Mouse (Mus musculus): Measurements from ENCODE around the gene Plekhg4.
A peak's percentile ranks its signal among the peaks of the same experiment; 100 is the strongest.

The Plekhg4 gene

DNA sequence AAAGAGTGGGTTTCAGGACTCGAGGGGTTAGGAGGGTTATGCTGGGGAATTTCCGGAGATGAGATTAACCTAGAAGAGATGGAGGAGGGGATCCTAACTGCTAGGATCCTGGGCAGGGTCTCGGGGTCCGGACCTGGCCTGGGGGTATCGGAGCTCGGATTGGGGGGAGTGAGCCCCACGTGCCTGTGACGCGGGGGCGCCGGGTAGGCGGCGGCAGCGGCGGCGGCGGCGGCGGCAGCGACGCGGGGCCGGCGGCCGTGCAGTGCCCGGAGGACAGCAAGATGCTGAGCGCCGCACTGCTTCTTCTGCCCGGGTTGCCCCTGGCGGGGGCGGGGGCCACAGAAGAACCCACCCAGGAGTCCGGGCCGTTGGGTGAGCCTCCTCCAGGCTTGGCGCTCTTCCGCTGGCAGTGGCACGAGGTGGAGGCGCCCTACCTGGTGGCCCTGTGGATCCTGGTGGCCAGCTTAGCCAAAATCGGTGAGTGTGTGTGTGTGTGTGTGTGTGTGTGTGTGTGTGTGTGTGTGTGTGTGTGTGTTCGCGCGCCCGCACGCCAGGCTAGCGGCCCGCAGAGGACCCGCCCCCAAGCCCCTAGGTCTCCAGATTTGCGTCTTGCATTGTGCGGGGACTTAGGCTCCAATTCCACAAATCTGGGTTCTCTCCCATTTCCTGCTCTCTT is 23.8 kb upstream of the Plekhg4 start:
- DNase-seq: peak; percentile 54 to 65

DNA sequence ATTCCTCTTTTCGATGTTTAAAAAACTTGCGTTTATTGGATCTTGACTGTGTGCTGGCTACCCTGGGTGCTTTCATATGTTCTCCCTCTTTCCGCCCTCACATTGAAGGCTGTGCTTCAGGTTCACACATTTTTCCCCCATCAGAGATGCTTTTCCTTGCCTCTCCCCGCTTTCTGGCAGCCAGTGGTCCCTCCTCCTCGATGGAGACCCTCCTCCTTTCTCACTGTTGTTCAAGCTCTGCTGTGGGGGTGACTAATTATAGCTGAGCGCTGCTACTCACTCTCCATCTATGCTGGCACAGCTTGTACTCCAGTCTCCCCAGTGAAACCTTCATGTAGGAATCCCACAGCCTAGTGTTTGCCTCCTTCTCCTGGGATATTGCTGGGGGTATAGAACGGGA is 22.9 kb upstream of the Plekhg4 start:
- DNase-seq: peak in 1 of 2 experiments; percentile 34

DNA sequence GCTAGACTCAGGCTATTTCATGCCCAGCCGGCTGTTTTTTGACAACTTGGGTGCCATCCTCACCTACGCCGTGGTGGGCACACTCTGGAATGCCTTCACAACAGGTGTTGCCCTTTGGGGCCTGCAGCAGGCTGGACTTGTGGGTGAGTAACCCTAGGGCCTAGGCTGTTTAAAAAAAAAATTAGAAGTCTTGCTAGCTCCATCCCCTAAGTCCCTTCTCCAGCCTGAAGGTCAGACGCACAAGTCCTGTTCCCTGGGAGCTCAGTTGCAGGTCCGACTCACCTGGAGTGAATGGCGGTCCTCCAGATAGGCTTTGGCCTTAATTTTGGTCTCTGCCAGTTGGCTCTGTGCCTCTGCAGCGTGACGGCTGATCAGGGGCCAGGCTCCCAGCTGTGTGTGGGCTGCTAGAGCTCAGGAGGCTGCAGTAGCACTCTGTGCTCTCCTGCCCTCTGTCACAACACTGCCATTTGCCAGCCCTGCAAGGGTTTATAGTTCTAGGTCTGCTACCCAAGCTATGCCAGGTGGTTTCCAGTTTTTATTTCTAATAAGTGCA is 19.4 kb upstream of the Plekhg4 start:
- DNase-seq: peak; percentile 62 to 67

DNA sequence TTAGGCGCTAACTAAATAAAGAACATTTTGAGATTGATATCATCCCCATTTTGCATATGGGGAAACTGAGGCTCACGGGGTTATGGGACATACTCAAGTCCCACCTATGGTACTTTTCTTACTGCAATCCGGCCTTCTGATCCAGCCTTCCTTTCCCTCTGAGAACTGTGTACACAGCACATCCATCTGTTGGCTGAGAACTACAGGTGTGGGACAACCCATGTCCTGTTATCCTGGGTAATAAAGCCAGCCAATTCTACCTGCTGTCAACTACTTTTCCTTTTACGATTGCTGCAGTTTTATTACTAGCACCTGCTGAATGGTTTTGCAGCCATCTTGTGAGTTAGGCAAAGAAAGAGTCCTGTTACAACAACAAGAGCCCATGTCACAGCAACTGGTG is 18.5 kb upstream of the Plekhg4 start:
- no peak for DNase-seq

DNA sequence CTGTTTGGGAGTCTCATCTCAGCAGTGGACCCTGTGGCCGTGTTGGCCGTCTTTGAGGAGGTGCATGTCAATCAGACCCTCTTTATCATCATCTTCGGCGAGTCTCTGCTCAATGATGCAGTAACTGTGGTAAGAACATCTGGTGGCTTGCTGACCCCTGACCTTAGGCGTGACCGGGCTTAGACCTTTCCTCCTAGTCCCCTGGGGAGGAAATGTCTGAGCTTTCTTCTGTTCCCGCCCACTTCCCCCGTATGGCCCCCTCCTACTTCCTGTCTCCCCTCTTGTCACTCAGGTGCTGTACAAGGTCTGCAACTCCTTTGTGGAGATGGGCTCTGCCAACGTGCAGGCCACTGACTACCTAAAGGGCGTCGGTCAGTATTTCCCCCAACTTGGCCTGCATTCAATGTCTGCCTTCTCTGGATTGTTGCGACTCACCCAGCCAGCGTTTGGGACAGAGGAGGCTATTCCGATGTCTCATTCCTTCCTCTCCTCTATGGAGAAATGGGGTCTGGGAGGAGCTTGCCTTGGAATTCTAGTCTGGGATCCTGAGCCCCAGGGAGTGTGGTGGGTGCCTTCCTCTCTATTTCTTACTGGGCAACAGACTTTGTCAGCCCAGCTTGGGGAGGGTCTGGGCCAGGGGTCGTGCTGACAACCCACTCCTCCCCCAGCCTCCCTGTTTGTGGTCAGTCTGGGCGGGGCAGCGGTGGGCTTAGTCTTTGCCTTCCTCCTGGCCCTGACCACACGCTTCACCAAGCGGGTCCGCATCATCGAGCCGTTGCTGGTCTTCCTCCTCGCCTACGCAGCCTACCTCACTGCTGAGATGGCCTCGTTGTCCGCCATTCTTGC is 17.7 kb upstream of the Plekhg4 start:
- no peak for DNase-seq

DNA sequence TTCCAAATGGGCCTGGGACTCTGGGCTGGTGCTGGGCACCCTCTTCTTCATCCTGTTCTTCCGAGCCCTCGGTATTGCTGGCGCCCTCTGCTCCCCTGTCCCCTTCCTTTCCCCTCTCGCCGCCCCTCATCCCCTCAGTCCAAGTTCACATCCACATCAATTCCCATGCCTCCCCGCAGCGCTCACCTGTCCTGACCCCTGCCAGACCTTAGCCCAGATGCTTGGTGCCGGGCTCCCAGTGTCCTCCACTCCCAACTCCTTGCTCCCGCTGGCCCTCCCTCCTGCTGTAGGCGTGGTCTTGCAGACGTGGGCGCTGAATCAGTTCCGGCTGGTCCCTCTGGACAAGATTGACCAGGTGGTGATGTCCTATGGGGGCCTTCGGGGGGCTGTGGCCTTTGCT is 16.4 kb upstream of the Plekhg4 start:
- no peak for DNase-seq

DNA sequence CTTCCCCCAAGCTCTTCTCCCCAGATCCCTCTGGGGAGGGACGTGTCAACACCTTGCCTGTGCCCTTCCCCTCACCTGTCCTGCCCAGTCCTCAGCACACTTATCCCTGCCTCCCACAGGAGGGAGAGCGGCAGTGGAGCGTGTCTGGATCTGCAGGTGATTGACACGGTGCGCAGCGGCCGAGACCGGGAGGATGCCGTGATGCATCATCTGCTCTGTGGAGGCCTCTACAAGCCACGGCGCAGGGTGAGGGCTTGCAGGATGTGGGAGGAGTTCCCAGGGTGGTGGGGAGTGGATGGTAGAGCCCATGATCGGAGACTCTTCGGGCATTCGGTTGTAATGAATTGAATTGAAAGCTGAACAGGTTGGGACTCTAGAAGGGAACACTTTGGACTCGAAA is 13.9 kb upstream of the Plekhg4 start:
- no peak for DNase-seq

DNA sequence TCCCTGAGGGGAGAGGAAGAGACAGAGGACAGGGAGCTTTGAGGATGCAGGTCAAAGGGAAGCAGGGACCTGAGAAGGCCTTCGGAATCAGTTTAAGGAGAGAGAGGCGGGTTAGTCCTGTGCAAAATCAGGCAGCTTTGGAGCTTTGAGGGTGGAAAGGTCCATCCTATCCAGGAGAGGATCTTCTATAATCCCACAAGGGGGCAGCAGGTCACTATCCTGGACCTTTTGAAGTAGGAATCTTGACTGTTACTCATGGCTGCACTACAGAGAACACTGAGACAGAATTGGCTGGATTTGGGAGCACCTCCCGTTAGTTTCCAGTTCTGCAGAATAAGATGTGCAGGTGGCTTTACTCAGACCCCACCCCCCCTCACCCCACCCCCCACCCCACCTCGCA is 13.4 kb upstream of the Plekhg4 start:
- DNase-seq: no peak

DNA sequence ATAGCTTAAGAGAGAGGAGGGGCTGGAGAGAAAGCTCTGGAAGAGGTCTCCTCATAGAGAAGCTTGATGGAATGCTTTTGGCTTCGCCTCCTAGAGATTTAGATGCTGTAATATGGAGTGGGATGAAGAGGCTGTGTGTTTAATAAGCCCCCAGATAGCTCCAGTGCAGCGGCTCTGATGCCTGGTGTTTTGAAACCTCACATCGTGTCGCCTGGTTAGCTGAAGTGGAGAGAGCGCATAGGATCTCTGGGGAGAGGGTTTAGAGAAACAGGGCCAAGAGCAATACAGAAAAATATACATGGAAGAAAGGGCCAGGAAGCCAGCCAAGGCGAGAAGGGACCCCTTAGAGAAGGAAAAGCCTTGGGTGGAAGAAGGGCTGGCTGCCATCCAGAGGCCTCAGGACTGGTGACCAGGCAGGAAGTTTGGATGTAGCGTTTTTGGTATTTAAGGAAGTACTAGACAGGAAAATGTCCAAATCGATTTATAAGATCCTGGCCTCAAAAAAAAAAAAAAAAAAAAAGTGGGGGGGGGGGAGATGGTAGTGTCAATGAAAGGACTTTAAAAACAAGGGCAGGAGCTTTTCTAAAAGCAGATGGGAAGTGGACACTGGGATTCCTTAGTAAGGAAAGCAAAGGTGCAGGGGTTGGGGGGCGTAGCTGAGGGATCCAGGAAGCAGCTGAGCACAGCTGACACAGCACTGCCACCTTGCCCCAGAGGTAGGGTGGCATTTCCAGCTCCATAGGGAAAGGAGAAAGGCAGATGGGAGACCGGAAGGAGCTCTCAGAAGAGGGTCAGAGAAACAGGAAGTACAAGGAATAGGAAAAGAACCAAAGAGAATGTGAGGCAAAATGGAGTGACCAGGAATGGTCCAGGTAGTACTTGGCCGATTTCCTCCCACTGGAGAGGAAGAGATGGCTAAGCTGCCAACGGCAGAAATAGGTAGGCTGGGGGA is 11.0 kb upstream of the Plekhg4 start:
- DNase-seq: no peak

DNA sequence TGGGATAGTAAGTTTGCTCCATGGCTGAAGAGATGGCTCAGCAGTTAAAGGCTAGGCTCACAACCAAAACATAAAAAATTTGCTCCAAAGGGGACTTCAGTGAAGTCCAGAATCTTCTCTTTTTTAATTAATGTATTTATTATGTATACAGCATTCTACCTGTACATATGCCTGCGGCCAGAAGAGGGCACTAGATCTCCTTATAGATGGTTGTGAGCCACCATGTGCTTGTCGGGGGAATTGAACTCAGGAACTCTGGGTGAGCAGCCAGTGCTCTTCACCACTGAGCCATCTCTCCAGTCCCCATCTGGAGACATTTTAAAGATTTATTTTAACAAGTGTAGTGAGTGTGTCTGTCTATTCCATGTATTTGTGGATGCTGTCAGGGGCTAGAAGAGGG is 6.0 kb upstream of the Plekhg4 start:
- no peak for DNase-seq

DNA sequence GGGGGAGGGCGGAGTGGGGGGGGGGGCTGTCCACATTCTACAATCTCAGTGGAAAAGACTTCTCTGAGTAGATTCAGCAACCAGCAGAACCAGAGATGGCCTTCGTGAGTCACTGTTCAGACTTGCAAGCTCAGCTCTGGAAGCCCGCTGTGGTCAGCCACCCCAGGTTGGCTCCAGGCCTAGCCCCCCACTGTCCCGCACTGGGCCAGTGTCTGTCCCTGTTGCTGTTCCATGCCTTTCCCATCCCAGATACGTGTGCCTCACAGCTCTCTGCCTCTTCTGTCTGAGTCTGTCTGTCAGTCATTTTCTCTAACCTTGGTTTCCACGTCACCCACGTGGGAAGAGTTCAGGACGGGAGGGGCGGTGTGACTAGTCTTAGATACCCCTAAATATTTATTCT is 601 bp upstream of the Plekhg4 start:
- peak in 1 of 2 experiments; percentile 46 for DNase-seq

DNA sequence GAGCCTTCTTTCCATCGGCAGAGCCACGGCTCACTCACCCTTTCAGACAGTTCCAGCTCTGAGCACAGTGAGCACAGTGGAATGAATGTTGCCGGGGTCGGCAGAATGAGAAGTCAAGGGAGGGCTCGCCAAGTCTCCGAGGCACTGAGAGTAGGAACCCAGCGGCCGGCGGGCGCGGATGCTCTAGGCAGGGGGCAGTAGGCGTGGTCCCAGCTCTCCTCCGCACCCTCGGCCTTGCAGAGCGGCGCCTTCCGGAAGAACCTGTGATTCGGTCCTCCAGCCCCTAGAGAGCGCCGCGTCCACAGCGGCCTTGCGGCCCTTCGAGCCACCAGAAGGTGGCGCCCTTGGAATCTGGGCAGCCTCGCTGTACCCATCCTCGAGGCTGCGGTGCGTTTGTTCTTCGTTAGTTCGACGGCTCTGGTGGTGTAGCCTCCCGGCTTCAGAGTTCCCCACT is 1.5 kb downstream of the Plekhg4 start:
- peak in 1 of 2 experiments; percentile 39 for DNase-seq

DNA sequence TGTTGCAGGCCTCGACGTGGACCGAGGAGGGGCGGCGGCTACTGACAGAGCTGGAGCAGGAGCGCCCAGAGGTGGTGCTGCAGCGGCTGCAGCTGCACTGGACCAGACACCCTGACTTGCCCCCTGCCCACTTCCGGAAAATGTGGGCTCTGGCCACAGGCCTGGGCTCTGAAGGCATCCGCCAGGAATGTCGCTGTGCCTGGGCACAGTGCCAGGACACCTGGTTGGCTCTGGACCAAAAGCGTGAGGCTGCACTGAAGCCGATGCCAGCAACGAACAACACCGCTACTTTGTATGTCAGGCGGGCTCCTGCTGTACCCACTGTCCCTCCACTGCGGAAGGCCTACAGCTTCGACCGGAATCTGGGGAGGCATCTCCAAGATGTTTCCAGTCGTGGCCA is 5.6 kb downstream of the Plekhg4 start:
- DNase-seq: peak; percentile 43 to 58

DNA sequence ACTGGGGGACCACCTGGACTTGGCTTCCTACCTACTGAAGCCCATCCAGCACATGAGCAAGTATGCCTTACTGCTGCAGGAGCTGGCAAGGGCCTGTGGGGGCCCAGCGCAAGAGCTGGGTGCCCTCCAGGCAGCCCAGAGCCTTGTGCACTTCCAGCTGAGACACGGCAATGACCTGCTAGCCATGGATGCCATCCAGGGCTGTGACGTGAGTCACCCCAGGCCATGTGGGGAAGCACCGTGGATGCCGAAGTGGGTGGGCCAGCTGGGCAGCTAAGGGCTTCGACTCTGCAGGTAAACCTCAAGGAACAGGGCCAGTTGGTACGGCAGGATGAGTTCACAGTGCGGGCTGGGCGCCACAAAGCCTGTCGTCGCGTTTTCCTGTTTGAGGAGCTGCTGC is 7.2 kb downstream of the Plekhg4 start:
- no peak for DNase-seq

DNA sequence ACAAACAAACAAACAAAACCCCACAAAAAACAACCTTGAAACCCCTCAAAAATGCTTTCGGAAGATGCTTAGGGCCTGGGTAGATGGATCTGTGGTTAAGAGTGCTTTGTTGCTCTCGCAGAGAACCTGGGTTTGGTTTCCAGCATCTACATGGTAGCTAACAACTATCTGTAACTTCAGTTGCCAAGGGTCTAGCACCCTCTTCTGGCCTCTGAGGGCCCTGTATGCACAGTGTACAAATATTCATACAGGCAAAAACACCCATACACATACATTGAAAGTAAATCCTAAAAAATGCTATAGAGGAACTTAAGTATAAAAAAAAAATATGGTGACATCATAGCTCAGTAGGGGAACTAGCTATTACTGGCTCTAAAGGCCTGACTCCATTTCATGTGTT is 11.0 kb downstream of the Plekhg4 start:
- no peak for DNase-seq

DNA sequence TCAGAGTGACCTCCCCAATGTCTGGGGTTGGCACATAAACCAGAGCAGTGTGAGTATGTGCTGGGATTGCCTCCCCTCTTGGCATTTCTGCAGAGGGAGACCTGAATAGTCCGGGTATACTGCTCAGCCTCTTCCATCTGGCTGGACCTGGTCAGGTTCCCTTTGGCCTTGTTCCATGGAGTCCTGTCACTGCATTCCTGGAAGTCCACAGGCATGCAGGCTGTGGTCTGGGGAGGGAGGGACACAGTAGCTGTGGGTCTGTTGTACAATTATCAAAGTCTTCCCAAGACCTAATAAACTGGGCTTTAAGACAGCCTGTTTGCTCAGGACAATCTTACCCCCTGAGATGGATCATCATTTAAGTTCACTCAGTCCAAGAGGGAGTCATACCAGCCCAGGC is 14.1 kb downstream of the Plekhg4 start:
- no peak for DNase-seq

DNA sequence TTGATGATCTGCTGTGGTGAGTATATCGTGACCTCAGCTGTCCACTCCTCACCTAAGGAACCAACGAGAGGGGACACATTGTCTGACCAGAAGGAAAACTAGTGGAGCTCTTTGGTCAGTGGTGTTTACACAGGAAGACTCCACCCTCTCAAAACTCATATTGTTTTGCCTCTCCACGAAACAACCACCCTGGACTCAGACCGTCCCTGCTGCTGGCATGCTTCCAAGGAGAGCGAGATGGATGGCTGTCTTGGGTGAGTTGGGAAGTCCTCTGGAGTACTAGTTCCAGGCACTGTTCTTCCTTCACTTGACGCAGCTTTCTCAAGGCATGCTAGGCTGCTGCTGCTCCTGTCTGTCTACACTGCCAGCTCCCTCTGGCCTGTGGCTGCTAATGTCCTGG is 16.0 kb downstream of the Plekhg4 start:
- DNase-seq: no peak

DNA sequence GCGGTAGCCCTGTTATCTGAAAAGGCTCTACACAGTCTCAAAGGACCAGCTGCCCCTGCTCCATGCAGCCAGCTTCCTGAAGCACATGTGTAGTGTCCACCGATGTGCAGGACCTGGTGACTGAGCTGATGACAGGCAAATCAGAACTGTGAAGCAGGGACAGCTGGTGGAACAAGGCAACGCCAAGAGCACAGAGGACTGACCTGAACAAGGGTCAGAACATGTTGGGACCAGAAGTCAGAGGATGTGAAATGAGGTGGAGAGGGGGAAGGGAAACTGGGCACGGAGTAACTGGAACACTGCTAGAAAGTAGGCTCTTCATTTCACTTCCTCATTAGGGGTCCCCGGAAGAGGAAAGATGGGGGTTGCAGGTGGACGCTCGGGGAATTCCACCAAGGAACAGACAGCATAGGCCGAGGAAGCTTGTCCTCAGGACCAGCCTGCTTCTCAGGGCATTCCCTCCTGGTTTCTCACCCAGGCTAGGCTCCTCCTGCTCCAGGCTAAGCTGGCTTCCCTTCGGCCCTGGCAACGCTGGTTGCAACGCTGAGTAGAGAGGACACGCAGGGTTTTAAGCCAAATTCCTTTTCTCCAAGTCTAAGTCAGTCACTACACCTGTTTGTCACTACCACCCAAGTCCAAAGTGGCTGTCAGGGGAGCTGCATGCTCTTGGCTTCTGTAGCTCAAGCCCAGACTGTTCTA is 20.2 kb downstream of the Plekhg4 start:
- DNase-seq: no peak

DNA sequence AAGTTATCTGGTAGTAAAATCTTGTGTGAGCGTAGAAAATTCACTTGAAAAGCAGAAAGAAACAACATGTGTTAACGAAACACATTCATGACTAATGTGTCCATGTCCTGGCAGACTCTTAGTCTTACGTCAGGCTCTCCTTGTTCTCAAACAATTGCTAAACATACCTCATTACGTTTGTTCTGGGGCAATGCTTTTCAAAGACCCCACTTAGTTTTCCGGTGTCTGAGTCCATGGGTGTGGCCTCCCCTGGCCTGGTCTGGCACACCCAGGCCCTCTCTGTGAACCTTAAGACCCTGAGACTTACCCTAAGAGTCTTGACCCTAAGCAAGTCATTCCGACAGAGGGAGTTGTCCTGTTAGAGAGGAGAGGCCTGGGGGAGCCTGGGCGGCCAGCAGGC is 20.8 kb downstream of the Plekhg4 start:
- no peak for DNase-seq

DNA sequence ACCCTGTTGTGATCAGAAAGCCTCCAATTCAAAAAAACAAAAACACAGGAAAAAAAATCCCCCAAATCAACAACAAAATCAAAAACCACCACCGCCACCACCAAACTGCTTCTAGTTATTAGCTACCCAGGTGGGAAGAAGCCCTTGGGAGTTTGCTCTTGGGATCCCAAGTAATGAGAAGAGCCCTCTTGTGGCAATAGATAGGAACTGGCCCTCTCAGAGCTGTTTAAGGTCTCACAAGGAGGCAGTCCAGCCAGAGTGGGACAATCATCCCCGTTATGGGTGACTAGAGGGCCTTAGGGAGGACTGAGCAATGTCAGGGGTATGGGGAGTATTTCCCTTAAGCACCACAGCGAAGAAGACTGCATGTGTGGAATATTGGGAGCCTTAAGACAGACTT is 24.7 kb downstream of the Plekhg4 start:
- DNase-seq: peak; percentile 35 to 57

DNA sequence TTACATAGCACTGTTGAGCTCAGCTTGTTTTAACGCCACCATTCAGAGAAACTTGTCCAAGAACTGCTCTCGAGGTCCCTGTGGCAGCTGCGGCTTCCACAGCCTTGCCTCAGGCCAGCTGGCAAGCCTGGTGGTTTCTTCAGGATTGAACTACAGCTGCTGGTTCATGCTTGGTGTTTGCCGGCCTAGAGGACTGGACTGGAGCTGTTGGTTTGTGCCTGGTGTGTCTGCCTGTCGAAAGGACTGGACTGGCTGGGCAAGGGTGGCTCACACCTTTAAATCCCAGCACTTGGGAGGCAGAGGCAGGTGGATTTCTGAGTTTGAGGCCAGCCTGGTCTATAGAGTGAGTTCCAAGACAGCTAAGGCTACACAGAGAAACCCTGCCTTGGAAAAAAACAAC is 26.9 kb downstream of the Plekhg4 start:
- DNase-seq: no peak

DNA sequence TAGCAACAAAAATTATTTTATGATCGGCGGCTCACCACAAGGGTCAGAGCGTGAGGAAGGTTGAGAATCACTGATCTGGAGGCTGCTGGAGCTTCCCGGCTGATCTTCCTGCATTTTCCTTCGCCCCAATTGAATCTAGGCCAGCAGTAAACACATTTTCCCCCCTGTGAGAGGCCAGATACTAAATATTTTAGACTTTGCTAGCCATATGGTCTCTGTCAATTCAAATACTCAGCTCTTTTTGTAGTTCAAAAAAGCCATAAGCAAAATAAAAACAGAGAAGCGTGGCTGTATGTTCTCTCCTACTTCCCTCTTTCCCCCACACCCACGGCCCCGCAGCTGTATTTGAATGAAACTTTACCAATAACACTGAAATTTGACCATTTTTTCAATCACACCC is 30.4 kb downstream of the Plekhg4 start:
- DNase-seq: no peak

All from cerebellum, postnatal 36 days (tissue).